Comparison of ENCODE assay signal across 16 mouse cellular contexts in genomic region chr7:113828122-113828571, GRCm38 (mm10).
DNase-seq lines count a peak whose midpoint lies in the region; ATAC-seq and TF ChIP-seq lines count a peak whose summit lies in the region.
"Had no signal": no experiment of that assay in that cellular context is flagged by ENCODE, and none has a peak within 500 bp of the region (broad histone marks: within the 10 kb centered on the region; RNA-seq: fewer than 3 reads in every experiment).

No protein-coding gene starts in this region.

- TF ChIP-seq CTCF in hindbrain, postnatal 0 days (IDR thresholded peaks at IDR 0.05; ENCODE audit: low read depth): no peak
- no peak for TF ChIP-seq CTCF in midbrain, postnatal 0 days (IDR thresholded peaks at IDR 0.05)

- H3K4me2 ChIP-seq in forebrain, embryonic 13.5 days: no peak overlapping the region
- H3K4me2 ChIP-seq in hindbrain, postnatal 0 days (ENCODE audit: low read depth, low read length): no peak overlapping the region
- no peak overlapping the region for H3K4me2 ChIP-seq in midbrain, postnatal 0 days (ENCODE audit: low read depth, low read length, poor library complexity, severe bottlenecking)
- H3K4me2 ChIP-seq: embryonic facial prominence, embryonic 15.5 days; heart, embryonic 15.5 days; liver, embryonic 12.5 days had no signal

- H3K4me3 ChIP-seq in forebrain, embryonic 13.5 days: no peak overlapping the region
- H3K4me3 ChIP-seq in hindbrain, postnatal 0 days (ENCODE audit: low read length): no peak overlapping the region
- no peak overlapping the region for H3K4me3 ChIP-seq in midbrain, postnatal 0 days (ENCODE audit: low read depth, low read length)
- H3K4me3 ChIP-seq: embryonic facial prominence, embryonic 15.5 days; heart, embryonic 15.5 days; liver, embryonic 12.5 days had no signal

- H3K27ac ChIP-seq in forebrain, embryonic 13.5 days: peak overlapping the region; percentile 36
- H3K27ac ChIP-seq in hindbrain, postnatal 0 days: no peak overlapping the region
- no peak overlapping the region for H3K27ac ChIP-seq in midbrain, postnatal 0 days (ENCODE audit: low read depth, low read length)
- H3K27ac ChIP-seq: embryonic facial prominence, embryonic 15.5 days; heart, embryonic 15.5 days; liver, embryonic 12.5 days had no signal

- H3K4me1 ChIP-seq in forebrain, embryonic 13.5 days: peaks cover 32% of the 10 kb centered on the region
- H3K4me1 ChIP-seq in hindbrain, postnatal 0 days (ENCODE audit: insufficient read depth, low read length): peaks cover 12% of the 10 kb centered on the region; the same call in 1 of the 2 replicates
- H3K4me1 ChIP-seq in midbrain, postnatal 0 days (ENCODE audit: insufficient read depth, low read length): no peaks in the 10 kb centered on the region

- WGBS in forebrain, embryonic 13.5 days: 6% methylated on average over 2 of the region's 2 CpGs
- WGBS in hindbrain, postnatal 0 days: 22% methylated on average over 2 of the region's 2 CpGs
- WGBS in midbrain, postnatal 0 days: 20% methylated on average over 2 of the region's 2 CpGs

- DNase-seq in embryo, embryonic 11.5 days (ENCODE audit: low read depth, low spot score): peak; percentile 14
- DNase-seq in embryo, embryonic 10.5 days (ENCODE audit: low spot score): no peak
- peak; percentile 56 for DNase-seq in hindbrain, postnatal 0 days (ENCODE audit: low spot score)
- DNase-seq in midbrain, postnatal 0 days (ENCODE audit: low spot score): peak; percentile 55
- no peak for DNase-seq in lung, postnatal 14 days
- DNase-seq in MN1 (ENCODE audit: low spot score): no peak
- no peak for DNase-seq in right cerebral cortex, postnatal 4 days
- DNase-seq: cerebellum, adult 8-10 months; kidney, adult 11 months; kidney, postnatal 4 days; spleen, adult 18-20 months; thymus, adult 18-20 months had no signal

- no peaks in the 10 kb centered on the region for H3K36me3 ChIP-seq in forebrain, embryonic 13.5 days (ENCODE audit: poor library complexity, severe bottlenecking)
- no peaks in the 10 kb centered on the region for H3K36me3 ChIP-seq in hindbrain, postnatal 0 days (ENCODE audit: insufficient read depth, low read length)
- H3K36me3 ChIP-seq in midbrain, postnatal 0 days (ENCODE audit: insufficient read depth, low read length): no peaks in the 10 kb centered on the region
- H3K36me3 ChIP-seq: embryonic facial prominence, embryonic 15.5 days; heart, embryonic 15.5 days; liver, embryonic 12.5 days had no signal

- H3K9me3 ChIP-seq in forebrain, embryonic 13.5 days (replicated peaks): no peaks in the 10 kb centered on the region; the same call in 1 of the 2 replicates
- no peaks in the 10 kb centered on the region for H3K9me3 ChIP-seq in hindbrain, postnatal 0 days (ENCODE audit: low read length)
- H3K9me3 ChIP-seq in midbrain, postnatal 0 days (ENCODE audit: low read length): no peaks in the 10 kb centered on the region
- H3K9me3 ChIP-seq: embryonic facial prominence, embryonic 15.5 days; heart, embryonic 15.5 days; liver, embryonic 12.5 days had no signal

- ATAC-seq in forebrain, embryonic 13.5 days: peak; percentile 90
- ATAC-seq in hindbrain, postnatal 0 days: peak; percentile 70
- ATAC-seq in midbrain, postnatal 0 days (ENCODE audit: low FRiP score): no peak
- ATAC-seq: liver, embryonic 12.5 days had no signal

- 0 out of 2 replicates have a peak, but pooled peaks cover 11% of the 10 kb centered on the region for H3K27me3 ChIP-seq in forebrain, embryonic 13.5 days
- no peaks in the 10 kb centered on the region for H3K27me3 ChIP-seq in hindbrain, postnatal 0 days (ENCODE audit: insufficient read depth, low read length)
- no peaks in the 10 kb centered on the region for H3K27me3 ChIP-seq in midbrain, postnatal 0 days (ENCODE audit: insufficient read depth, low read length)
- H3K27me3 ChIP-seq: embryonic facial prominence, embryonic 15.5 days; heart, embryonic 15.5 days; liver, embryonic 12.5 days had no signal

- H3K9ac ChIP-seq in forebrain, embryonic 13.5 days: no peak overlapping the region
- no peak overlapping the region for H3K9ac ChIP-seq in hindbrain, postnatal 0 days (replicated peaks; ENCODE audit: low read length)
- H3K9ac ChIP-seq in midbrain, postnatal 0 days (replicated peaks; ENCODE audit: low read length, poor library complexity, severe bottlenecking): no peak overlapping the region
- H3K9ac ChIP-seq: embryonic facial prominence, embryonic 15.5 days; heart, embryonic 15.5 days; liver, embryonic 12.5 days had no signal

Comparison
In these comparisons a context has a peak if more than half of its experiments do, and no peak if none do; other contexts are left out.
1. DNase-seq: peak in embryo, embryonic 11.5 days (single experiment), hindbrain, postnatal 0 days (single experiment) and midbrain, postnatal 0 days (single experiment); none in embryo, embryonic 10.5 days (single experiment), lung, postnatal 14 days (single experiment), MN1 (single experiment) and right cerebral cortex, postnatal 4 days (single experiment).